Mouse (Mus musculus) gastrocnemius, postnatal 4 days (tissue): ENCODE results near the gene Phf24. TPM values are rescaled to one million over a fixed set of nuclear protein-coding genes. Genes with fewer than 3 reads are reported as not detected.

Experiments
- DNase-seq, 2 experiments: peaks; one replicate each; pipeline ENCODE4 v3.0.0; 2021 to 2022; ENCODE audit warnings: low spot score in 2 of 2, mixed read lengths in 2 of 2
- long read RNA-seq, 2 experiments: library from polyadenylated mRNA; stranded (forward); transcript quantifications; one replicate each; pipeline ENCODE4 v2.0.0; 2021
- total RNA-seq, 2 experiments: library from RNA; stranded (reverse); gene quantifications; 2 replicates each; pipeline ENCODE4 v1.2.3; 2021

The Phf24 gene
- 1 to 10 TPM; 1.1 to 1.5 TPM for total RNA-seq
- long read RNA-seq, experiment 1, partial matches to known transcripts, result 0 of 2 reads
- long read RNA-seq, experiment 1, other reads (novel, unspliced or antisense), result 2 of 2 reads
- long read RNA-seq, experiment 2, partial matches to known transcripts, result 0 of 2 reads
- long read RNA-seq, experiment 2, other reads (novel, unspliced or antisense), result 2 of 2 reads

- DNase-seq, result peak in 1 of 2 experiments; percentile 25
Observed at GRCm38 (mm10) chr4:42916617-42917401, at the start of gene Phf24. TSS of gene Phf24 (plus strand) at chr4:42916660.

GRCm38 (mm10) chr4:42867390-42867789, 49.1 kb upstream of the Phf24 start:
- no peak for DNase-seq

GRCm38 (mm10) chr4:42868193-42868592, 48.3 kb upstream of the Phf24 start:
- no peak for DNase-seq

- DNase-seq, result no peak
Observed at GRCm38 (mm10) chr4:42870748-42871147, 45.7 kb upstream of the Phf24 start.

- no peak for DNase-seq
Observed at GRCm38 (mm10) chr4:42872151-42872550, 44.3 kb upstream of the Phf24 start.

GRCm38 (mm10) chr4:42872746-42873435, 43.6 kb upstream of the Phf24 start:
- DNase-seq, result no peak

GRCm38 (mm10) chr4:42874134-42874533, 42.3 kb upstream of the Phf24 start, which contains the start of gene Fam205c:
TSS of gene Fam205c (minus strand) at chr4:42874234.
- DNase-seq, result no peak

- peak in 1 of 2 experiments; percentile 29 for DNase-seq
Observed at GRCm38 (mm10) chr4:42876586-42877291, 39.7 kb upstream of the Phf24 start.

- no peak for DNase-seq
Observed at GRCm38 (mm10) chr4:42877657-42878056, 38.8 kb upstream of the Phf24 start.

- DNase-seq, result no peak
Observed at GRCm38 (mm10) chr4:42879829-42880676, 36.4 kb upstream of the Phf24 start.

GRCm38 (mm10) chr4:42880677-42880948, 35.8 kb upstream of the Phf24 start:
- DNase-seq, result no peak

- no peak for DNase-seq
Observed at GRCm38 (mm10) chr4:42886926-42887325, 29.5 kb upstream of the Phf24 start.

- DNase-seq, result no peak
Observed at GRCm38 (mm10) chr4:42888806-42889205, 27.7 kb upstream of the Phf24 start.

- DNase-seq, result no peak
Observed at GRCm38 (mm10) chr4:42891176-42891575, 25.3 kb upstream of the Phf24 start.

GRCm38 (mm10) chr4:42895118-42895517, 21.3 kb upstream of the Phf24 start:
- DNase-seq, result no peak

- no peak for DNase-seq
Observed at GRCm38 (mm10) chr4:42898914-42899313, 17.5 kb upstream of the Phf24 start.

GRCm38 (mm10) chr4:42900878-42901277, 15.6 kb upstream of the Phf24 start:
- no peak for DNase-seq

GRCm38 (mm10) chr4:42902174-42902573, 14.3 kb upstream of the Phf24 start:
- DNase-seq, result no peak

GRCm38 (mm10) chr4:42902730-42903129, 13.7 kb upstream of the Phf24 start:
- no peak for DNase-seq

GRCm38 (mm10) chr4:42903942-42904341, 12.5 kb upstream of the Phf24 start:
- DNase-seq, result no peak

- no peak for DNase-seq
Observed at GRCm38 (mm10) chr4:42904523-42904922, 11.9 kb upstream of the Phf24 start.
